Mouse (Mus musculus): ENCODE data around the gene Rfpl4. TPM values are rescaled to one million over a fixed set of nuclear protein-coding genes. Genes with fewer than 3 reads are reported as not detected.

Gene Rfpl4
- total and polyA plus RNA-seq, 3 experiments: not detected

DNA sequence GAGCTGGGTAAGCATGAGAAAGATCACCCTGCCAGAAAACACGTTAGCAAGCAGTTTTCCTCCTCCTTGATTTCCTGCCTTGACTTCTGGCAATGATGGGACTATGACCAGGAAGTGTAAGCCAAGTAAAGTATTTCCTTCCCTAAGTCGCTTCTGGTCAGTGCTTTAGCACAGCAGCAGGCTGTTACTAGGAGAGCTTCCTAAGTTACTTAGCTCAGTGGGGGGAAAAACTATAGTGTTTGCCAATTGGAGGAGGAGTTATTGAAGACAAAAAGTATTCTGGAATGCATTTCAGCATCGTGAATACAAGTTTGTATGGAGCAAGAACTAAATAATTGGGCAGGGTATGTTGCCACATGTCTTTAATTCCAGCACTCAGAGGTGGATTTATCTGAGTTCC, 4.0 kb downstream of the Rfpl4 start:
- Histone ChIP-seq H3K4me3 (ENCODE audit: control insufficient read depth in 1 of 2, insufficient read depth in 1 of 2, low read depth in 2 of 2, low read length in 2 of 2) (no peak overlapping the region), H3K36me3 (ENCODE audit: control insufficient read depth in 1 of 2, insufficient read depth in 2 of 2, low read length in 2 of 2) (no peaks in the 10 kb centered on the region), H3K9ac (ENCODE audit: control insufficient read depth, low read depth, low read length, poor library complexity, severe bottlenecking) (no peak overlapping the region), H3K9me3 (replicated peaks; ENCODE audit: insufficient read depth, low read length) (no peaks in the 10 kb centered on the region), H3K27me3 (ENCODE audit: control insufficient read depth in 1 of 2, insufficient read depth in 2 of 2, low read length in 2 of 2) (no peaks in the 10 kb centered on the region), H3K4me1 (ENCODE audit: control insufficient read depth in 1 of 2, insufficient read depth in 2 of 2, low read length in 2 of 2) (no peaks in the 10 kb centered on the region), H3K79me2 (ENCODE audit: control insufficient read depth, insufficient read depth, low read length, poor library complexity) (no peaks in the 10 kb centered on the region), H3K27ac (ENCODE audit: control insufficient read depth, low read depth, low read length) (no peak overlapping the region)
- TF ChIP-seq MAZ (IDR thresholded peaks at IDR 0.05; ENCODE audit: low read depth, low read length) (no peak), MYC (IDR thresholded peaks at IDR 0.05; ENCODE audit: low read depth, low read length) (no peak), MXI1 (IDR thresholded peaks at IDR 0.05; ENCODE audit: low read depth, low read length) (no peak), GATA1 (IDR thresholded peaks at IDR 0.05; ENCODE audit: low read depth, low read length) (no peak), KAT2A (conservative IDR thresholded peaks at IDR 0.05; ENCODE audit: low read depth, low read length) (no peak), CTCF (IDR thresholded peaks at IDR 0.05 in 2 of 3, conservative IDR thresholded peaks at IDR 0.05 in 1 of 3; ENCODE audit: control insufficient read depth in 1 of 3, insufficient read depth in 1 of 3, low read depth in 2 of 3, low read length in 3 of 3, poor library complexity in 1 of 3, severe bottlenecking in 1 of 3) (no peak), ZC3H11A (IDR thresholded peaks at IDR 0.05; ENCODE audit: low read depth, low read length) (no peak), USF2 (IDR thresholded peaks at IDR 0.05; ENCODE audit: borderline replicate concordance in 1 of 2, insufficient read depth in 1 of 2, low read depth in 1 of 2, low read length in 2 of 2) (no peak), CHD2 (IDR thresholded peaks at IDR 0.05; ENCODE audit: low read length) (no peak), ZMIZ1 (IDR thresholded peaks at IDR 0.05; ENCODE audit: low read depth, low read length) (no peak), NELFE (IDR thresholded peaks at IDR 0.05; ENCODE audit: low read depth, low read length) (no peak), BHLHE40 (IDR thresholded peaks at IDR 0.05; ENCODE audit: borderline replicate concordance, low read depth, low read length) (no peak), TAL1 (IDR thresholded peaks at IDR 0.05; ENCODE audit: low read length) (no peak), POLR2AphosphoS2 (IDR thresholded peaks at IDR 0.05; ENCODE audit: low read length) (no peak), RAD21 (IDR thresholded peaks at IDR 0.05; ENCODE audit: low read depth, low read length) (no peak), TCF12 (IDR thresholded peaks at IDR 0.05; ENCODE audit: low read depth, low read length) (no peak), CHD1 (IDR thresholded peaks at IDR 0.05; ENCODE audit: low read depth, low read length) (no peak), SMC3 (IDR thresholded peaks at IDR 0.05; ENCODE audit: low read depth, low read length) (no peak), POLR2AphosphoS5 (IDR thresholded peaks at IDR 0.05; ENCODE audit: borderline replicate concordance, low read depth, low read length) (no peak), GABPA (IDR thresholded peaks at IDR 0.05; ENCODE audit: low read depth, low read length) (no peak)
- no peak for DNase-seq (ENCODE audit: low read depth, low spot score)

DNA sequence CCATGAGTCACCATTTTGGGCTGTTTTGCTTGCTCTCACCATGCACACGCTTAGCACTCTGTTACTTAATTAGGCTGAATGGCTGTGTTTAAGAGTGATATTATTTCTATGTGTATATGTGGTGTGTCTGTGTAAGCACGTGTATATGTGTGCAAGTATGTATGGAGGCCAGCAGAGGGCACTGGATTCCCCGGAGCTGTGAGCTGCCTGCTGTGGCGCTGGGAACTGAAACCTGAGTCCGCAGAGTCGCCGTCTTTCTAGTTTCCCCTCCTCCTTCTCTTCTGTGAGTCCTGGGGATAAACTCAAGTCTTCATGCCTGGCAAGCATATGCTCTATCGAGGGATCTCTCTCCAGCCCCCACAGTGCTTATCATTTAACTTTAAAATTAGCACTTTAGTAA, 7.4 kb downstream of the Rfpl4 start:
- no peaks in the 10 kb centered on the region for H3K79me2 ChIP-seq (ENCODE audit: control insufficient read depth, insufficient read depth, low read length, poor library complexity)
- H3K4me1 ChIP-seq (ENCODE audit: control insufficient read depth in 1 of 2, insufficient read depth in 2 of 2, low read length in 2 of 2): no peaks in the 10 kb centered on the region
- TF ChIP-seq ZC3H11A (IDR thresholded peaks at IDR 0.05; ENCODE audit: low read depth, low read length) (no peak), CTCF (IDR thresholded peaks at IDR 0.05 in 2 of 3, conservative IDR thresholded peaks at IDR 0.05 in 1 of 3; ENCODE audit: control insufficient read depth in 1 of 3, insufficient read depth in 1 of 3, low read depth in 2 of 3, low read length in 3 of 3, poor library complexity in 1 of 3, severe bottlenecking in 1 of 3) (peak in 1 of 3 experiments; percentile 9; a peak in 1 of 6 replicates)
- H3K27me3 ChIP-seq (ENCODE audit: control insufficient read depth in 1 of 2, insufficient read depth in 2 of 2, low read length in 2 of 2): no peaks in the 10 kb centered on the region
- H3K4me3 ChIP-seq (ENCODE audit: control insufficient read depth in 1 of 2, insufficient read depth in 1 of 2, low read depth in 2 of 2, low read length in 2 of 2): no peak overlapping the region
- DNase-seq (ENCODE audit: low read depth, low spot score): no peak
- no peaks in the 10 kb centered on the region for H3K36me3 ChIP-seq (ENCODE audit: control insufficient read depth in 1 of 2, insufficient read depth in 2 of 2, low read length in 2 of 2)
- H3K9ac ChIP-seq (ENCODE audit: control insufficient read depth, low read depth, low read length, poor library complexity, severe bottlenecking): no peak overlapping the region
- H3K27ac ChIP-seq (ENCODE audit: control insufficient read depth, low read depth, low read length): no peak overlapping the region
- H3K9me3 ChIP-seq (replicated peaks; ENCODE audit: insufficient read depth, low read length): no peaks in the 10 kb centered on the region
